Mouse (Mus musculus) frontal cortex, postnatal 10 days (tissue): ENCODE measurements around the gene H2-D1.
"Not testable (repeated sequence)": the region's sequence is repeated elsewhere in the genome, so short reads cannot be mapped to it uniquely, and the experiment has no call there.

ENCODE experiments used
- DNase-seq, 2 experiments: peaks; one replicate each; pipeline ENCODE4 v3.0.0; 2022; ENCODE audit warnings: low spot score in 2 of 2, mixed read lengths in 1 of 2

H2-D1 gene

DNA sequence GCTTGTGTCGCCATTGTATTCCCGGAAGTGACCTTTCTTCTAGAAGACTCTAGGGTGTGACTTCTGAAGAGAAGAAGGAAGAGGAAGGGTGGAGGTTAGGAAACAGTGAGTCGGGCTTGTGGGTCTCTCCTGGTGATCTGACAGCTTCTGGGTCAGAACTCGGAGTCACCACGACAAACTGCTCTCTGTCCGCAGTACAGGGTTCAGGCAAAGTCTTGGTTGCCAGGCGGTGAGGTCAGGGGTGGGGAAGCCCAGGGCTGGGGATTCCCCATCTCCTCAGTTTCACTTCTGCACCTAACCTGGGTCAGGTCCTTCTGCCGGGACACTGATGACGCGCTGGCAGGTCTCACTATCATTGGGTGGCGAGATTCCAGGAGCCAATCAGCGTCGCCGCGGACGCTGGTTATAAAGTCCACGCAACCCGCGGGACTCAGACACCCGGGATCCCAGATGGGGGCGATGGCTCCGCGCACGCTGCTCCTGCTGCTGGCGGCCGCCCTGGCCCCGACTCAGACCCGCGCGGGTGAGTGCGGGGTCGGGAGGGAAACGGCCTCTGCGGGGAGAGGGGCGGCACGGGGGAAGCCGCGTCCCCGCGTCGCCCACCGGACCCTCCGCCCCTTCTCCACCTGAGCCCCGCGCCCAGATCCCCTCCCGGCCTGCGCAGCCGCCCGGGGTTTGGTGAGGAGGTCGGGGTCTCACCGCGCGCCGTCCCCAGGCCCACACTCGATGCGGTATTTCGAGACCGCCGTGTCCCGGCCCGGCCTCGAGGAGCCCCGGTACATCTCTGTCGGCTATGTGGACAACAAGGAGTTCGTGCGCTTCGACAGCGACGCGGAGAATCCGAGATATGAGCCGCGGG lies at the start of gene H2-D1:
Gene H2-D1, plus strand, starts transcription at position 67 of the 859 bp plus-strand sequence.
- peak; percentile 80 to 95 for DNase-seq

DNA sequence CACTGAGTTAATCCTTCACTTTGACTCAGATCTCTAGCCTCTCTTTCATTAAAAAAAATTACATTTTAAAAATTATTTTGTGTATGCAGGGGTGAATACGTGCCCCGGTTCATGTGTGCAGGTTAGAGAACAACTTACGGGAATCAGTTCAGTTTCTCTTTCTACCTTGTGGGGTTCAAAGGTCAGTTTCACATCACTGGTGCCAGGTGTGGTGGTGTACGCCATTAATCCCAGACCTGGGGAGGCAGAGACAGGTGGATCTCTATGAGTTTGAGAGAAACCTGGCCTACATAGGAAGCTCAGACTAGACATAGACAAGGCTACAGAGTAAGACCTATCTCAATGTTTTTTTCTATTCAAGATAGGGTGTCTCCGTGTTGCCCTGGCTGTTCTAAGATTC lies 49.5 kb upstream of the H2-D1 start:
- DNase-seq = no peak

DNA sequence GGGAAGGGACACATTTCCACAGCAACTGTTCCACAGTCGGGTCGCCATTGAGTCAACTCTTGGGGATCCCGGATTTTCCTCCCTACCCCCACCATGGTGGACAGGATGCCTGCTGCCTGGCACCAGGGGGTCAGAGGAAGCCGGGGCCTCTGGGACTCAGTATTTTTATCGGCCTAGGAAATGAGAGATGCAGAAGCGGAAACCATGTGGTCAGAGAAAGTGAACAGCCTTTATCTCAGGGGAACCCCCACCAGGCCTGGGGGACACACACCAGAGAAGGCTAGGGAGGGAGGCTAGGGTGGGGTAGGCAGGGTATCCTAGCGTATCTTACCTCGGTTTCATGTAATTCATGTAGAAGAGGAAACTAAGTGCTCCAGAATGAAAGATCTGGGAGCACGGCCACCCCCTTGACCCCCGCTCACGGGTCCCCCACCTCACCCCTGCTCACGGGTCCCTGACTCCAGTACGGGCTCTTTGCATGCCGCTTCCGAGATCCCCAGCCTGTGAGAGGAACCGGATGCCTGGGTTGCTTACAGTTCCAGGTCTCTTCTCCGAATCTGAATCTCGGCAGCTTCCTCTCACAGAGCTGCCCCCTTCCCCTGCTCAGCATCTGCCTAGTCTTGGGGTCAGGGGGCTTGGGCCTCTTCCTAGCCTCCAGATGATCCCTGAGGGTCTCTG lies 43.9 kb upstream of the H2-D1 start:
- DNase-seq = no peak

DNA sequence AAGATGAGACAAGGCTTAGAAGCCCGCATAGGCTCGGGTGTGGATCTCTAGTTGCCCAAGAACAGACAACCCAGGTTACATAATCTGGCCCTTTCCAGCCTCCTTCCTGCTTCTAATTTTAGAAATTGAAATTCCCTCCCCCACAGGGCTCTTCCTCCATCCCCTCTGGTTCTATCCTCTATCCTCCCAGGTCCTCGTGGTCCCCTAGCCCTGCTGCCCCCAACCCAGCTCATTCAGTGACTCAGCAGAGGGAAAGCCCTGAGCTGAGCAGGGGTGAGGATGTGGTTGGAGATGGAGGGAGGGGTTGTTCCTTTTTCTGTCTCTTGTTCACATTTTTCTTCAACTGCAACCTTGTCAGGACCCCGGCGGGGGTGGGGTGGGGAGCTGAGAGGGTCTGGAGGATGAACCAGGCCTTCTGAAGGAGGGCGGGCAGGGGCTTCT lies 42.9 kb upstream of the H2-D1 start:
- no peak for DNase-seq

GRCm38 (mm10) chr17:35220156-35220952 lies 42.2 kb upstream of the H2-D1 start, which contains the start of gene Gm16181:
TSS of gene Gm16181 (plus strand) at chr17:35220834.
- no peak for DNase-seq

DNA sequence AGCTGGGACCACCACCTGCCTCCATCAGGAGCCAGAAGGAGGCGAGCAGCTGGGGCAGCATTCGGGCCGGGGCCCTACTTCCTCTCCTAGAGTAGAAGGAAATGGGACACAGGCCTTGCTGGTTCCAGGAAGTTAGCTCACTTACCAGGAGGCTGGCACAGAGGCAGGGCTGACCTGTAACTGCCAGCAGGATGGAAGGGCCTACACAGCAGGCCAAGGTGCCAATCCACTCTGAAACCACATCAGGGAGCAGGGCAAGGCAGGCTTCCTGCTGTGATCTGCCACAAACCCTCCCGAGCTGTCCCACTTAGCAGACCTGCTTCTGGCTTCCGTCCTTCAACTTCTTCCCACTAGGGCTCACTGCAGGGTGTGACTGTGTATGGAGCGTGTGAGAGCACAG lies 40.2 kb upstream of the H2-D1 start:
- no peak for DNase-seq

DNA sequence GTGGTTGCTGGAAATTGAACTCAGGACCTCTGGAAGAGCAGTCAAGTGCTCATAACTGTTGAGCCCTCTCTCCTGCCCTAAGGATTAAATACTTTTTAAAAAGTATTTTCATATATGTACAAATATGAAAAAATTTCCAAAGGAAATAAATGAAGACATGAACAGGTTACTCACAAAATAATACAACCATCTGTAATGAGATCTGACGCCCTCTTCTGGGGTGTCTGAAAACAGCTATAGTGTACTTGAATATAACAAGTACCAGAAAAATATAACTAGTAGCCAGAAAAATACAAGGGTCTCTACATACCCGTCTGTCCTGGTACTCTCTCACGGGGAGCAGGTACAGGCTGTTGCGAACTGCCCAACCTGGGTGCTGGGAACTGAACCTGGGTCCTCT lies 37.9 kb upstream of the H2-D1 start:
- no peak for DNase-seq

DNA sequence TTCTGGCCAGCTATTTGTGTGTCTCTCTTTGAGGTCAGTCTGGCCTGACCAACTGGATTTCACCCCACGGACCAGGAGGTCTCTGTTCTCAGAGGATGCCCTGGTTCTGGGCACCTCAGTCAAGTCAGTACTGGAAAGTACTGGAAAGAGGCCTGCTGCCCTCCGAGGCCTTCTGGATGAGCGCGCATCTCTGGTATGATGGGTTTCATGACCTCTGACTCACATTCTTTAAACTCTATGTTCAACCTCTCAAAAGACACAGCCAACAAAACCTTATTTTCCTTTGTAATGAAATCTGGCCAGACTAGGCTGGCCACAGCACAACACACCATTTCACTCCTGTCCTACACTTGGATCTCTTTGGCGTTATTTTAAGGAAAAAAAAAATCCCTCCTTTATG lies 37.1 kb upstream of the H2-D1 start:
- no peak for DNase-seq

- no peak for DNase-seq
Observed at GRCm38 (mm10) chr17:35226561-35227046, 35.9 kb upstream of the H2-D1 start.

DNA sequence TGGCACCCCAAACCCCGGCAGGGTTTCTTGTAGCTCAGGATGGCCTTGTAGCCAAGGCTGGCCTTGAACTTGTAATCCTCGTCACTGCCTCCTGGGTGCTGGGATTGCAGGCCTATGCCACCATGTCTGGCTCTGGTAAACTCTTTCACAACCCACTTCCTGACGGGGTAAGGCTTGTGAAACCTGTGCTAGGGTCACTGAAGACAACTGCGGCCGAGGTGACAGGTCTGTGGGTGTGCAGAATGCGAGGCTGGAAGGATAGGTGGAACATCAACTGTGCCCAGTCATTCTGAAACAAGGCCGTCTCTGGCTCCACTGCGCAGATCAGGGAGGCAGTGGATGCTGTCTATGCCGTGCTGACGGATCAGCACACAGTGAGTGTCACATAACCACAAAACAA lies 31.5 kb upstream of the H2-D1 start:
- no peak for DNase-seq

DNA sequence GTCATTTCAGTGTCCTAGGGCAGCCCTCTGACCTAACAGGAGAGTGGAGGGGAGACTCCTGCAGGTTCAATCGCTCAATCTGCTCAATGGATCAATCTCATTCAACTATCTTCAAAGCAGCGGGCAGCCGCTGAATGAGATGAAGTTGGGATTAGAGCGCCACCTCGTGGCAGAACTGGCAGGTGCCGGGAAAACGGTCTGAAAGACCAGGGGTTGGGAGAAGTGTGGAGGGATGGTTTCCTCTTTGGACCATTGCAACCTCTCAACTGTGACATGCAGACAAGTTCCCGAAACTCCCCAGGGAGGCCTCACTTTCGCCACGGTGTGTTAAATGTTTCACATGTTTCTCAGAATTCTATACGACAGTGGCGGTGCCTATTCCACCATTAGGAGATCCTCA lies 30.5 kb upstream of the H2-D1 start:
- DNase-seq = peak in 1 of 2 experiments; percentile 78

DNA sequence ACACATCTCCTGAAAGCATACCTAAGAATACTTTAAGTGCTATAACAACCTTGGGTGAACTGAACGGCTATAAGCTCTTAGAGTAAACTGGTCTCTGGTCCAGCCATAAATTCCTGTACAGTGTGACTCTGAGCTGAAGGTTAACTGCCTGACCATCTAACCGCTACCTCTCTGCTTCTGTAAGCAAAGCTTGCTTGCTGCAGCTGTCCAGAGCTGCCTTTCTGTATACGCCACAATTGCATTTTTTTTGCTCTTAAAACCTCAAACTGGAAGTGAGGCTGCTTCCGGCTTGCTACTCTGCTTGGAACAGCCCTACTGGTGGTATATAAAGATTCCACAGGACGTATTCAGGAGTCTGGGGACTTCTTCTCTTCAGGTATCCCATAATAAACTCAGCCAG lies 29.9 kb upstream of the H2-D1 start:
- DNase-seq = no peak

- no peak for DNase-seq
Observed at GRCm38 (mm10) chr17:35233114-35233980, 29.2 kb upstream of the H2-D1 start, which contains the start of gene Atp6v1g2. TSS of gene Atp6v1g2 (plus strand) at chr17:35233660.

DNA sequence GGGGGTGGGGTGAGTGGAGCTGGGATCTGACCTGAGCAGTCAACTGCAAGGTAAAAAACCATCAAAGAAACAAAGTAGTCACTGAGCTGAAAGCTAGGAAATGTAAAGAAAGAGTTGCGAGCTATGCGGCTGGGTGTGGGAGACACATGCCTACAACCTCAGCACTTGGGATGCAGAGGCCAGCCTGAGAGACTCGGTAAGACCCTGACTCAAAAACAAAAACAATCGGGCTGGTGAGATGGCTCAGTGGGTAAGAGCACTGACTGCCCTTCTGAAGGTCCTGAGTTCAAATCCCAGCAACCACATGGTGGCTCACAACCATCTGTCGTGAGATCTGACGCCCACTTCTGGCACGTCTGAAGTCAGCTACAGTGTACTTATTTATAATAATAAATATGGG lies 28.4 kb upstream of the H2-D1 start:
- DNase-seq = not testable (repeated sequence)

DNA sequence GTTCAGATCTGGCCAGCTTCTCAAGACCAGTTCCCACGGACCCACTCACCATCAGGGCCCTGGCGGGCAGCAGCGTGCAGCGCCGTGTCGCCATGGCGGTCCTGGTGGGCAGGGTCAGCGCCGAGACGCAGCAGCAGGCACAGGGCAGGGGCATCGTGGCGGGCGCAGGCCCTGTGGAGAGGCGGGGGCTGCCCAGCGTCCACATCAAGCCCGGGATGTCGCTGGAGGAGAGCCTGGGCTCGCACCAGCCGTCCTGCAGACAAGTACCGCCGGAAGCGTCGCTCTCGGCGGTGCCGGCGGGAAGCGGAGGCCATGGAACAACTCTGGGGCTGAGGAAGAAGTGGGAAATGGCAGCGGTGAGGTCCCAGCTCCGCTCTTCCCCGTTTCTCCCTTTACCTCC lies 27.6 kb upstream of the H2-D1 start:
- DNase-seq = peak in 1 of 2 experiments; percentile 41

GRCm38 (mm10) chr17:35235614-35236389 lies 26.7 kb upstream of the H2-D1 start, which contains the start of gene Nfkbil1:
TSS of gene Nfkbil1 (minus strand) at chr17:35235792.
- DNase-seq = peak; percentile 88 to 89

DNA sequence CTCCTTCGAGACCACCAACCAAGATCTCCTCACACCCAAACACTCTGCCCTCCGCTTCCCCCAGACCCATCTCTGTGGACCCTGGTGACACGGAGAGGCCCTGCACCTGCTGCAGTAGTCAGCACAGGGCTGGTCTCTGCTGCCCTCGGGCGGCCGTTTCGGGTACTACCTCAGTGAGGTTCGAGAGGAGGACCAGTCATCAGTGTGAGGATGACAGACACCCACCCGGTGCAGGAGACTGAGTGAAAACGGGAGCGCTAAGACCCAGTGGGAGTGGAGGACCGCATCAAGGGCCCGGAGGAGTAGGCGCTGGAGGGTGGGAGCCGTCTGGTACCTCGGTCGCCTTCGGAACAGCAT lies 26.2 kb upstream of the H2-D1 start:
- peak; percentile 97 to 98 for DNase-seq

- DNase-seq = peak in 1 of 2 experiments; percentile 24
Observed at GRCm38 (mm10) chr17:35236996-35237395, 25.5 kb upstream of the H2-D1 start.

- no peak for DNase-seq
Observed at GRCm38 (mm10) chr17:35237504-35237903, 25.0 kb upstream of the H2-D1 start.

DNA sequence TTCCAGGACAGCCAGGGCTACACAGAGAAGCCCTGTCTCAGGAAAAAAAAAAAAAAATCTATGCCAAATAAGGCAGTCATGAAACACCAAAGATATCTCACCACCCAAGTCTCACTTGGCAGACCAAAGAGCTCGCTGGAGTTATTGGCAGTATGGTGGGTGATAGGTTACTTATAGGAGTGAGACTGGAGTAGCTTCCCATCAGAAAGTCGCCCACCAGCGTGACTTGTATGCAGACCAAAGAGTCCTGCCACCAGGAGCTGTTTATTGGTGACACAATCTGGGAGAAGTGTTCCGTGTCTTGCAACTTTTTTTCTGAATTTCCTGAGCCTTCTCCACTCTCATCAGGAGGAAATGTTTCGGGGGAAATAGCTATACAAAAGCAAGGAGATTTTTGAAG lies 22.8 kb upstream of the H2-D1 start:
- no peak for DNase-seq
